Mouse (Mus musculus) heart, postnatal 0 days (tissue): ENCODE measurements around the gene Ankrd55.

Experiments
- CTCF ChIP-seq: IDR thresholded peaks from 2 replicates; pipeline ENCODE4 v1.5.1; 2016; ENCODE audit warnings: antibody characterized with exemption, control low read depth, low read depth
- EP300 ChIP-seq: IDR thresholded peaks from 2 replicates; pipeline ENCODE4 v1.6.1; 2016; ENCODE audit warnings: antibody characterized with exemption, low read depth

DNA sequence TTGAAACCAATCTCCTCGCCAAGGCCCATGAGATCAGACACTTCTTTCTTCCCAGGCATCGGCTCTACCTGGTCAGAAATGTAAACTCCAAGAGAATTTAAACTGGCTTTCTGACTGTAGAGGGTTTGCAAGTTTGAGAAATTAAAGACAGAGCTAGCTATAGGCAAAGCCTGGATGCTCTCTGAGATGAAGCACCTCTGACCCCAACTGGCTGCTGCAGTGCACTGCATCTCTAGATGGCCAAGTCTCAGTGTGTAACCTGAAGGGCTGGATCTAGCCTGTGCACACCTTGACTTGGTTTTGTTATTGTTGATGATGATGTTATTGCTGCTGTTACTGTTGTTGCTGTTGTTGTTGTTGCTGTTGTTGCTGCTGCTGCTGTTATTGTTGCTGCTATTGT, 28.9 kb upstream of the Ankrd55 start:
- TF ChIP-seq CTCF (peak; percentile 94), EP300 (no peak)
